Mouse (Mus musculus) hindbrain, embryonic 10.5 days (tissue): ENCODE measurements around the gene Cep89. TPM values are rescaled to one million over a fixed set of nuclear protein-coding genes. Genes with fewer than 3 reads are reported as not detected.

Experiments used
- DNase-seq: peaks from one replicate; pipeline ENCODE4 v3.0.0-alpha.2; 2017; ENCODE audit warnings: low spot score
- H3K27ac ChIP-seq: fragments of 300-500 bp; sonication (generic); 2 replicates; pipeline ENCODE4 v1.5.1; 2016; ENCODE audit warnings: mild to moderate bottlenecking, moderate library complexity
- H3K27me3 ChIP-seq: fragments of 300-500 bp; sonication (generic); 2 replicates; pipeline ENCODE4 v1.6.1; 2016; ENCODE audit warnings: mild to moderate bottlenecking; ENCODE audit not compliant: poor library complexity, insufficient read depth, severe bottlenecking
- H3K36me3 ChIP-seq: fragments of 300-500 bp; sonication (generic); 2 replicates; pipeline ENCODE4 v1.6.1; 2016; ENCODE audit warnings: mild to moderate bottlenecking, moderate library complexity
- H3K4me1 ChIP-seq: fragments of 300-500 bp; sonication (generic); replicated peaks from 2 replicates; pipeline ENCODE4 v1.6.1; 2016; ENCODE audit warnings: mild to moderate bottlenecking
- H3K4me3 ChIP-seq: fragments of 300-500 bp; sonication (generic); 2 replicates; pipeline ENCODE4 v1.5.1; 2016; ENCODE audit warnings: mild to moderate bottlenecking, moderate library complexity
- H3K9me3 ChIP-seq: fragments of 300-500 bp; sonication (generic); 2 replicates; pipeline ENCODE4 v1.6.1; 2016; ENCODE audit warnings: mild to moderate bottlenecking, moderate library complexity
- WGBS: fragments of 180-500 bp; shearing (Covaris S2); methylation state at CpG from one replicate; pipeline ENCODE4 v1.1.7; 2016; 5-methylcytosine and 5-hydroxymethylcytosine counted together
- polyA plus RNA-seq: library from polyadenylated mRNA; unstranded; fragments of >200 nt; fragmentation: Nextera tagmentation; extraction: Ambion mirVana; gene quantifications from 2 replicates; pipeline ENCODE4 v1.2.1, GENCODE M21; 2016

Gene Cep89
- polyA plus RNA-seq, 1 experiment from 2014 or later, result 58.6 TPM

DNA sequence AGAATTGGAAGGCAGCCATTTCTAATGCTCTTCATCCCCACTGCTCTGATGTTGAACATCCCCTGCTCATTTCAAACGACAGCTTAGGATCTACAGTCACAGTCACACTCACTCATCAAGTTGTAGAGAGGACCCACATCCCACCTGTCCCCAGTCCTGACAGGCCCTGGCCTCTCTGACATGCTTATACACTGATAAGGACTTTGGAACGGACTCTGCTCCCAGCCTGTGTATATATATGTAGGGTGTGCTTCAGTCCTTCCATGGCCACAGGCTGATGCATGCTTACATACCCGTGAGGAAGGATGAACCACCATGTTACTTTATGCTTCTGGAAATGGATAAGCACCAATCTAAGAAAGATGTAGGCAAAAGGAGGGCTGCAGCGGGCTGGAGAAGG, 64.1 kb downstream of the Cep89 start:
- no peaks in the 10 kb centered on the region for H3K27me3 ChIP-seq
- 84% methylated on average over 4 of the region's 4 CpGs for WGBS
- no peaks in the 10 kb centered on the region for H3K9me3 ChIP-seq
- no peak for DNase-seq
- no peak overlapping the region for H3K27ac ChIP-seq
- H3K4me1 ChIP-seq, result no peaks in the 10 kb centered on the region
- H3K4me3 ChIP-seq, result no peak overlapping the region
- no peaks in the 10 kb centered on the region for H3K36me3 ChIP-seq

DNA sequence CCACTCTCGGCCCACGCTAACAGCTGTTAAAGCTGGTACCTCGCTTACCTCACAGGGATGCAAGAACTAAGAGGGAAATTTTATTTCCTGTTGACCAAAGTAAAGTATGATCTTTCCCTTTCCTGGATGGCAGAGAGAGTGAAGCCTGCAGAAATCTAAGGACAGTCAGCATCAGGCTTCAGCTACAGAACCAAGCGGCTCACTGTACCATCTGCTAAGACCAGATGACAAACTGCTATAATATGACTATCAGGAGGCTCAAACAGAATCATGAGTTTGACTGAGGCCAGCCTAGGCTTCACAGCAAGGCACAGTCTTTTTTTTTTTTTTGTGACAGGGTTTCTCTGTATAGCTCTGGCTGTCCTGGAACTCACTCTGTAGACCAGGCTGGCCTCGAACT, 68.2 kb downstream of the Cep89 start:
- Histone ChIP-seq H3K36me3 (no peaks in the 10 kb centered on the region), H3K4me3 (no peak overlapping the region), H3K27ac (no peak overlapping the region), H3K27me3 (no peaks in the 10 kb centered on the region), H3K4me1 (no peaks in the 10 kb centered on the region), H3K9me3 (no peaks in the 10 kb centered on the region)
- WGBS, result 95% methylated on average over 5 of the region's 5 CpGs
- DNase-seq, result no peak

DNA sequence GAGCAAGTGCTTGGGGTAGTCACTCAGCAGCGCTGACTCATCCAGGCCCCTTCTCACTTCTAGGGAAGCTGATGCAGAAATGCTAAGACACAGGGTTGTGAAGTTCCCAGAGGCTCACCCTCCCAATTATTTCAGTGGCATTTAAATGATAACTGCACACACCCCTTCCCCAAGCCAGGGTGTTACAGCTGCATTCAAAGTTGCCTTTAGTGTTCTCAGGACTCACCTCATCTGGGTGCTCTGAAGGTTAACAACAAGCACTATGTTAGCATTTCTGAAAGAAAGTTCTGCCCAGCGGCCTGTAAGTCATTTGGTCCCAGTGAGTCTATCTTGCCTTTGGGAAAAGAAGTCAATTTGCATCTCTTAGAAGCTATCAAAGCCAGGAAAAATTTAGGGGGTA, 71.0 kb downstream of the Cep89 start:
- H3K9me3 ChIP-seq, result no peaks in the 10 kb centered on the region
- no peak for DNase-seq
- no peak overlapping the region for H3K4me3 ChIP-seq
- H3K27ac ChIP-seq, result no peak overlapping the region
- no peaks in the 10 kb centered on the region for H3K4me1 ChIP-seq
- H3K36me3 ChIP-seq, result no peaks in the 10 kb centered on the region
- H3K27me3 ChIP-seq, result no peaks in the 10 kb centered on the region
- WGBS, result 73% methylated on average over 2 of the region's 2 CpGs

DNA sequence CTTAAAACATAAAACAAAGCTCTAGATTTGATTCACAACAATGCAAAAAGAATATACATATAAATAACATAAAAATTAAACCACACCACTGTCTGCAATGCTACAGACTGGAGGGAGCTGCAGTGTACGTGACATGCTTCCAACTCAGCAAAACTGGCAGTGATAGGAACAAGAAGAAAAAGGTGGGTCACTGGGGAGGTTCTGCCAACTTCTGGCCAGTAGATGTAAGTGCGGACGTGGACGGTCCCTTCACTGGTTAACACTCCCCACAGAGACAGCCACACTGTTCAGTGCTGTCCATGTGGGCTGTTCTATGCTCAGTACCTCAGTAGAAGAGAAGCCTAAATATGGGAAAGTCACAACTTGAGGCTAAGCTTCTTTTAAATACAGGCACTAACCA, 74.0 kb downstream of the Cep89 start:
- Histone ChIP-seq H3K27me3 (no peaks in the 10 kb centered on the region), H3K4me3 (no peak overlapping the region), H3K27ac (no peak overlapping the region), H3K4me1 (no peaks in the 10 kb centered on the region), H3K9me3 (no peaks in the 10 kb centered on the region), H3K36me3 (no peaks in the 10 kb centered on the region)
- DNase-seq, result no peak
- 46% methylated on average over 4 of the region's 4 CpGs for WGBS

DNA sequence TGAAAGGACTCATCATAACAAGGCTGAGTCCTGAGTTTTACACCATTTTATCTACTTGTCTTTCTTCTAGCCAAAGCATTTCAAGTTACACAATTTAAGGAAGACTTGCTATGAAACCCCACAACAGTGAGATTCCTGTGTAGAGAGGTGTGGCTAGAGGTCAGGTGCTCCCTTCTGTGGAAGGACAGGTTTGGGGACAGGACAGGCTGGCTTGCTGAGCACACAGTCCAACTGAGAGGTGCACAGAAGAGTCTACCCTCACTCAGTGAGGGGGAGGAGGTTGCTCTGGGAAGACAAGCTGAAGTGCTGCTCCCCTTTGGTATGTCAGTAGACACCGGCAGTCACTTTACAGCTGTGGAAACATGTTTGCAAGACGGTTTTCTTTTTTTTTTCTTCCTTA, 79.6 kb downstream of the Cep89 start:
- no peaks in the 10 kb centered on the region for H3K9me3 ChIP-seq
- no peak overlapping the region for H3K4me3 ChIP-seq
- no peak for DNase-seq
- no peaks in the 10 kb centered on the region for H3K27me3 ChIP-seq
- no peaks in the 10 kb centered on the region for H3K36me3 ChIP-seq
- no peaks in the 10 kb centered on the region for H3K4me1 ChIP-seq
- WGBS, result 79% methylated on average over 2 of the region's 2 CpGs
- no peak overlapping the region for H3K27ac ChIP-seq

DNA sequence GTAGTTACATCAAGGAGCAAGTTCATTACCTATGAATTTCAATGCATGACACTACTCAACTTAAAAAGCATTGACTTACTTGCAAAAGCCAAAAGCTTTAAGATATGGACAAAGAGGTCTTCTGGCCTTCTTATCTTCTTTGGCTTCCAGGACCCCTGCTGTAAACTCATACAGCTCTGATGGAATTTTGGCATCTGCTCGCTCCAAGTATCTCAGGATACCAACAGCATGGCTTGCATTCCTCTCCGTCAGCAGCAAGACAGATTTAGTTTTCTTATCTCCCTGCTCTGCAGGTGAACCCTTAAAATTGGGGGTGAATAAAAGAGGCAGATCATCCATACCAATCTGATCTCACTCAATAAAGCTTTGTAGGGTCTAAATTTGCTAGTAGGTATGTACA, 88.3 kb downstream of the Cep89 start:
- no peaks in the 10 kb centered on the region for H3K27me3 ChIP-seq
- no peaks in the 10 kb centered on the region for H3K36me3 ChIP-seq
- H3K4me1 ChIP-seq, result no peaks in the 10 kb centered on the region
- H3K9me3 ChIP-seq, result no peaks in the 10 kb centered on the region
- no peak overlapping the region for H3K27ac ChIP-seq
- H3K4me3 ChIP-seq, result no peak overlapping the region
- no peak for DNase-seq
- 79% methylated on average over 2 of the region's 2 CpGs for WGBS

DNA sequence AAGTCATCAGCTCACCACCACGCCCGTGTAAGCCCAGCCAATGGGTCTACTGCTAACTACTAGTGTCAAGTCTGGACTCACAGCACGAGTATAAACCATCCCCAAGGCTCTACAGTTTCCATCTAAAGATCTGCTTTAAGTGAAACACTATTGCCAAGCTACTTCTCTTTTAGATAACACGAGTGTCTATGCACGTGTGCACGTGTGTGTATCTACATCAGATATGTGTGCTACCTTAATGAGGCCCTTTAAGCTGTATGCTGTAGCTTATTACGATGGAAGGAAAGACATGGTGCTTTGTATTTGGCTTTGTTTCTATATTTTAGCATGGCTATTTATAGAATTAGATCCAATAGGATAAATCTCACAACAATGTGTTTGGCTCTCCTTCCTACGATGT, 89.7 kb downstream of the Cep89 start:
- no peak for DNase-seq
- no peak overlapping the region for H3K4me3 ChIP-seq
- WGBS, result 90% methylated on average over 8 of the region's 8 CpGs
- H3K9me3 ChIP-seq, result no peaks in the 10 kb centered on the region
- H3K36me3 ChIP-seq, result no peaks in the 10 kb centered on the region
- no peak overlapping the region for H3K27ac ChIP-seq
- H3K4me1 ChIP-seq, result no peaks in the 10 kb centered on the region
- H3K27me3 ChIP-seq, result no peaks in the 10 kb centered on the region

Other genes with a start within 250 kb of the Cep89 start
- gene Slc7a10, start 210.7 kb upstream of the Cep89 start, polyA plus RNA-seq, result 0.56 and 0.80 TPM in 2 replicates
- 13.1 and 13.7 TPM in 2 replicates for gene Lrp3, start 181.5 kb upstream of the Cep89 start, polyA plus RNA-seq
- gene Gpatch1, start 78.6 kb upstream of the Cep89 start, polyA plus RNA-seq, result 15.3 and 16.5 TPM in 2 replicates
- 4.0 and 5.7 TPM in 2 replicates for gene Rhpn2, start 62.9 kb upstream of the Cep89 start, polyA plus RNA-seq
- 25.3 and 28.7 TPM in 2 replicates for gene Faap24, start 199 bp upstream of the Cep89 start, polyA plus RNA-seq
- 0.17 and 0.21 TPM in 2 replicates for gene Slc7a9, start 51.8 kb downstream of the Cep89 start, polyA plus RNA-seq
- gene Tdrd12, start 140.7 kb downstream of the Cep89 start, polyA plus RNA-seq, result 0.30 TPM in 1 of 2 replicates, not detected in the other
- gene Nudt19, start 159.3 kb downstream of the Cep89 start, polyA plus RNA-seq, result 41.8 and 48.7 TPM in 2 replicates
- gene Rgs9bp, start 188.5 kb downstream of the Cep89 start, polyA plus RNA-seq, result 0.18 and 0.26 TPM in 2 replicates
- 31.4 and 36.8 TPM in 2 replicates for gene Ankrd27, start 189.2 kb downstream of the Cep89 start, polyA plus RNA-seq